Mouse (Mus musculus): Measurements from ENCODE around the gene Fyb2.

GRCm38 (mm10) chr4:104929165-104929564, 15.9 kb downstream of the Fyb2 start:
- TF ChIP-seq TAL1 (IDR thresholded peaks at IDR 0.05; ENCODE audit: low read length) (no peak), GATA1 (IDR thresholded peaks at IDR 0.05; ENCODE audit: low read length) (no peak)
